Mouse (Mus musculus) brain, embryonic 14.5 days (tissue): Measurements from ENCODE around the gene Tmem56.

Experiments used
- CTCF ChIP-seq: fragments of 200-500 bp; IDR thresholded peaks from 2 replicates; pipeline ENCODE4 v1.5.1; 2012; ENCODE audit warnings: inconsistent platforms, mild to moderate bottlenecking, moderate library complexity, borderline replicate concordance; ENCODE audit not compliant: insufficient read depth, insufficient read length; ENCODE audit errors: extremely low read depth
- POLR2A ChIP-seq: fragments of 200-500 bp; IDR thresholded peaks from 2 replicates; pipeline ENCODE4 v1.6.1; 2012; ENCODE audit warnings: mild to moderate bottlenecking, inconsistent platforms, borderline replicate concordance; ENCODE audit not compliant: poor library complexity, insufficient read depth, insufficient read length, severe bottlenecking; ENCODE audit errors: extremely low read depth

DNA sequence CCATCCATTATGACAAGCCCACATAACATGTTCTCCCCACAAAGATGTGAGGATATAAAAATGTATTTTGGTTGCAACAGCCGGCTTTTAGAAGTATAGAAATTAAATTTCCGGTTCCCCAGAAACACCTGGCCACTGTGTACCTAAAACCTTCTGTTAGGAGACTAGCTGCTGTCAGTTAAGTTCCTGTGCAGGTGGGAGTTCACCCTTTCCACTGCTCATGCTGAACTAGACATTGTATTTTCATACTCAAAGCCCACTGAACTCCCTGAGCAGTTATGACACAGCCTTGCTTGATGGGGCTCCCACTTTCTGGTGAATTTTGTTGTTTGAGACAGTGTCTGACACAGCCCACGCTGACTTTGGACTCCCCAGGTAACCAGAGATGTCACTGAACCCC is 69.4 kb downstream of the Tmem56 start:
- TF ChIP-seq CTCF = no peak
- TF ChIP-seq POLR2A = no peak
